Mouse (Mus musculus): Measurements from ENCODE around the gene Fktn. TPM values are rescaled to one million over a fixed set of nuclear protein-coding genes. Genes with fewer than 3 reads are reported as not detected.
A peak's percentile ranks its signal among the peaks of the same experiment; 100 is the strongest.
"Not testable (repeated sequence)": the region's sequence is repeated elsewhere in the genome, so short reads cannot be mapped to it uniquely, and the experiment has no call there.

Gene Fktn
- polyA plus RNA-seq, 1 experiment from 2014 or later: 23.1 TPM

GRCm38 (mm10) chr4:53803674-53804073 lies 89.9 kb downstream of the Fktn start:
- H3K4me3 ChIP-seq; H3K4me1 ChIP-seq (replicated peaks); H3K9me3 ChIP-seq; H3K27ac ChIP-seq (replicated peaks); H3K36me3 ChIP-seq; H3K4me2 ChIP-seq; H3K9ac ChIP-seq; ATAC-seq (ENCODE audit: low read depth); H3K27me3 ChIP-seq: not testable (repeated sequence)
- WGBS: 93% methylated on average over 8 of the region's 8 CpGs

- H3K27ac ChIP-seq (replicated peaks); H3K9ac ChIP-seq; H3K27me3 ChIP-seq; H3K4me3 ChIP-seq; H3K36me3 ChIP-seq; H3K9me3 ChIP-seq; ATAC-seq (ENCODE audit: low read depth); H3K4me1 ChIP-seq (replicated peaks); H3K4me2 ChIP-seq: not testable (repeated sequence)
- 85% methylated on average over 6 of the region's 6 CpGs for WGBS
Observed at GRCm38 (mm10) chr4:53806428-53806827, 92.6 kb downstream of the Fktn start.

GRCm38 (mm10) chr4:53818320-53818719 lies 104.5 kb downstream of the Fktn start:
- Histone ChIP-seq H3K27me3 (no peaks in the 10 kb centered on the region), H3K4me1 (replicated peaks) (no peaks in the 10 kb centered on the region), H3K9me3 (no peaks in the 10 kb centered on the region), H3K4me2 (no peak overlapping the region), H3K4me3 (no peak overlapping the region), H3K27ac (replicated peaks) (no peak overlapping the region), H3K9ac (no peak overlapping the region), H3K36me3 (no peaks in the 10 kb centered on the region)
- WGBS: 78% methylated on average over 5 of the region's 5 CpGs
- no peak for ATAC-seq (ENCODE audit: low read depth)

- no peak overlapping the region for H3K4me3 ChIP-seq
- WGBS: 77% methylated on average over 6 of the region's 6 CpGs
Observed at GRCm38 (mm10) chr4:53823697-53824096, 109.9 kb downstream of the Fktn start.

GRCm38 (mm10) chr4:53824831-53825230 lies 111.0 kb downstream of the Fktn start:
- WGBS: 61% methylated on average over 4 of the region's 4 CpGs
- no peaks in the 10 kb centered on the region for H3K36me3 ChIP-seq
- ATAC-seq (ENCODE audit: low read depth): no peak

More at GRCm38 (mm10) chr4:53823697-53824096, 109.9 kb downstream of the Fktn start:
- H3K27ac ChIP-seq (replicated peaks): no peak overlapping the region
- no peak for ATAC-seq (ENCODE audit: low read depth)
- peaks cover 11% of the 10 kb centered on the region for H3K4me1 ChIP-seq (replicated peaks)
- no peak overlapping the region for H3K4me2 ChIP-seq
- no peak overlapping the region for H3K9ac ChIP-seq
- no peaks in the 10 kb centered on the region for H3K36me3 ChIP-seq
- no peaks in the 10 kb centered on the region for H3K27me3 ChIP-seq
- no peaks in the 10 kb centered on the region for H3K9me3 ChIP-seq

GRCm38 (mm10) chr4:53825821-53826605 lies 112.2 kb downstream of the Fktn start, which contains the start of gene Tmem38b:
Gene Tmem38b, plus strand, starts transcription at chr4:53826045.
- Histone ChIP-seq H3K27ac (replicated peaks) (peak within 1 kb of the TSS; percentile 64), H3K4me2 (peak within 1 kb of the TSS; percentile 71), H3K4me3 (peak within 1 kb of the TSS; percentile 88), H3K4me1 (replicated peaks) (peaks cover 11% of the 10 kb centered on the region), H3K9ac (peak within 1 kb of the TSS; percentile 86), H3K27me3 (no peaks in the 10 kb centered on the region), H3K9me3 (no peaks in the 10 kb centered on the region), H3K36me3 (no peaks in the 10 kb centered on the region)
- under 1% methylated on average over 55 of the region's 55 CpGs for WGBS
- peak; percentile 95 for ATAC-seq (ENCODE audit: low read depth)

More at GRCm38 (mm10) chr4:53824831-53825230, 111.0 kb downstream of the Fktn start:
- Histone ChIP-seq H3K27me3 (no peaks in the 10 kb centered on the region), H3K4me2 (no peak overlapping the region), H3K9me3 (no peaks in the 10 kb centered on the region), H3K4me3 (no peak overlapping the region), H3K27ac (replicated peaks) (no peak overlapping the region), H3K4me1 (replicated peaks) (peaks cover 11% of the 10 kb centered on the region), H3K9ac (no peak overlapping the region)

GRCm38 (mm10) chr4:53826641-53827248 lies 112.9 kb downstream of the Fktn start:
- no peaks in the 10 kb centered on the region for H3K9me3 ChIP-seq
- H3K4me2 ChIP-seq: peak overlapping the region; percentile 71
- H3K36me3 ChIP-seq: no peaks in the 10 kb centered on the region
- peak overlapping the region; percentile 86 for H3K9ac ChIP-seq
- no peaks in the 10 kb centered on the region for H3K27me3 ChIP-seq
- no peak overlapping the region for H3K27ac ChIP-seq (replicated peaks)
- WGBS: 15% methylated on average over 11 of the region's 11 CpGs
- H3K4me1 ChIP-seq (replicated peaks): peaks cover 11% of the 10 kb centered on the region
- H3K4me3 ChIP-seq: peak overlapping the region; percentile 88
- ATAC-seq (ENCODE audit: low read depth): no peak

Other genes with a start within 250 kb of the Fktn start
- 30.4 and 33.8 TPM in 2 replicates for gene Fsd1l, start 82.5 kb upstream of the Fktn start, polyA plus RNA-seq (2015; fragmentation: Nextera tagmentation; extraction: Ambion mirVana)
- 0.19 TPM in 1 of 2 replicates, not detected in the other for gene Tal2, start 65.7 kb downstream of the Fktn start, polyA plus RNA-seq (2015; fragmentation: Nextera tagmentation; extraction: Ambion mirVana)
- gene Tmem38b, start 112.0 kb downstream of the Fktn start, polyA plus RNA-seq (2015; fragmentation: Nextera tagmentation; extraction: Ambion mirVana): 5.6 and 7.2 TPM in 2 replicates